Comparison of ENCODE assay signal across 23 mouse cellular contexts in the genomic region with DNA sequence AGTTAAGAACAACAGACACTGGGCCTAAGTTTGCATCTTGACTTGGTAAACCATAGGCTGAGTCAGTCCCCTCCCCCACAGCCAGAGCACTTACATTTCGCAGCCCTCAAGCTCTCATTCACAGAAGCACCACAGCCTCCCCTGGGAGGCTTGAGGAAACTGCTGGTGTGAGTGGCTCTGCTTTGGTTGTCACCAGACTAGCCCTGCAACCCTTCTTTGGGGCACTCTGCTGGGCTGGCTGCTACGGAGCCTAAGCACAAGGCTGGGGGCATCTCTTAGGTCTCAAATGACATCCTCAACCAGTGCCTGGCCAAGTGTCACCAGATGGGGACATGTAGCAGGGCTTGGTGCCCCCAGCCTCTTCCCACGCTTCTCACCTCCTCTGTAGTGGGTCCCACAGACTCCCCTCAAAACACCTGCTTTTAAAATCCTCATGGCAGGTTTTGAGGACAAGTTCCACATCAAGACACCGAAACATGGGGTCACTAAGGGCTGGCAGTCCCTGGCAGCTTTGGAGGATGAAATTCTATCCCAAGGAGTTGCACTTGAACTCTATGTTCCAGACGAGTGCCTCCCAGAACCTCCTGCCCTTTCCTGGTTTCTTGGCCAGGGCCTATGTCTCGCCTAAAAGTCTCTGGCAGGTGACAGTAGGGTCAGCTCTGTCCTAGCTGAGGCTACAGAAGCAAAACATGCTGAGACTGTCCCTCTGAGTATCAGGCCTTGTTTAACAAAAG. TPM values are rescaled to one million over a fixed set of nuclear protein-coding genes. Genes with fewer than 3 reads are reported as not detected.
DNase-seq lines count a peak whose midpoint lies in the region.
"Had no signal": no experiment of that assay in that cellular context is flagged by ENCODE, and none has a peak within 500 bp of the region (broad histone marks: within the 10 kb centered on the region; RNA-seq: fewer than 3 reads in every experiment).

No protein-coding gene starts in this region.

- DNase-seq in kidney, adult 18-20 months = peak; percentile 19
- no peak for DNase-seq in kidney, adult 11 months
- peak; percentile 17 for DNase-seq in retina, embryonic 14.5 days (ENCODE audit: low spot score)
- no peak for DNase-seq in retina, postnatal 1 day
- peak; percentile 28 to 47 for DNase-seq in gastrocnemius, postnatal 36 days
- DNase-seq in skeletal muscle tissue, adult 2 months (ENCODE audit: low read depth, low spot score) = peak; percentile 79
- no peak for DNase-seq in forebrain, embryonic 10.5 days (ENCODE audit: extremely low spot score, low spot score)
- no peak for DNase-seq in frontal cortex, postnatal 36 days (ENCODE audit: low spot score in 2 of 2)
- DNase-seq: adrenal gland, adult 2 months; cerebellum, adult 9-11 months; left cerebral cortex, postnatal 4 days; liver, postnatal 0 days; right cerebral cortex, postnatal 14 days; thymus, adult 18-20 months; thymus, postnatal 4 days had no signal

- 67% methylated on average over 6 of the region's 6 CpGs for WGBS in forebrain, embryonic 10.5 days

- peaks cover 11% of the 10 kb centered on the region; the same call in 1 of the 2 replicates for H3K4me1 ChIP-seq in forebrain, embryonic 10.5 days

- no peak overlapping the region for H3K27ac ChIP-seq in forebrain, embryonic 10.5 days
- H3K27ac ChIP-seq: embryonic facial prominence, embryonic 15.5 days; heart, embryonic 15.5 days; stomach, embryonic 15.5 days had no signal

- intact Hi-C loops in gastrocnemius, postnatal 36 days (cut with DNase I) = no loop called here

- no peaks in the 10 kb centered on the region for H3K9me3 ChIP-seq in forebrain, embryonic 10.5 days
- H3K9me3 ChIP-seq: embryonic facial prominence, embryonic 15.5 days; heart, embryonic 15.5 days; stomach, embryonic 15.5 days had no signal

- H3K4me3 ChIP-seq in forebrain, embryonic 10.5 days = no peak overlapping the region
- H3K4me3 ChIP-seq: embryonic facial prominence, embryonic 15.5 days; heart, embryonic 15.5 days; megakaryocyte, embryonic 14.5 days; stomach, embryonic 15.5 days had no signal

- H3K27me3 ChIP-seq in forebrain, embryonic 10.5 days (ENCODE audit: poor library complexity, severe bottlenecking) = no peaks in the 10 kb centered on the region
- H3K27me3 ChIP-seq: embryonic facial prominence, embryonic 15.5 days; stomach, embryonic 15.5 days had no signal

- H3K36me3 ChIP-seq in forebrain, embryonic 10.5 days (replicated peaks) = no peaks in the 10 kb centered on the region
- H3K36me3 ChIP-seq: embryonic facial prominence, embryonic 15.5 days; heart, embryonic 15.5 days; stomach, embryonic 15.5 days had no signal

RNA-seq across cellular contexts. Expression of a gene that starts 25.9 kb away (rescaled TPM):
- total RNA-seq in gastrocnemius, postnatal 36 days (2021) = 10 to 100 TPM; 19.0 to 37.2 TPM
- not detected in 2 replicates for polyA plus RNA-seq in forebrain, embryonic 10.5 days (2016; fragmentation: Nextera tagmentation; extraction: Ambion mirVana)
- total RNA-seq: granulocyte monocyte progenitor cell, adult 5-6 weeks; hematopoietic stem cell, adult 5-6 weeks; liver, adult 2 months had no signal
- polyA plus RNA-seq: C2C12; liver, adult 2 months; liver, postnatal 0 days had no signal

Comparison
In these comparisons a context has a peak if more than half of its experiments do, and no peak if none do; other contexts are left out.
1. DNase-seq: peak in kidney, adult 18-20 months (single experiment), retina, embryonic 14.5 days (single experiment), gastrocnemius, postnatal 36 days (2 of 2) and skeletal muscle tissue, adult 2 months (single experiment); none in kidney, adult 11 months (single experiment), retina, postnatal 1 day (single experiment), forebrain, embryonic 10.5 days (single experiment) and frontal cortex, postnatal 36 days (0 of 2).